Mouse (Mus musculus) testis, adult 2 months (tissue): Measurements from ENCODE around the gene Prkce. TPM values are rescaled to one million over a fixed set of nuclear protein-coding genes. Genes with fewer than 3 reads are reported as not detected.

Experiments used
- H3K27ac ChIP-seq: fragments of 200-500 bp; 2 replicates; pipeline ENCODE4 v1.5.1; 2012; ENCODE audit warnings: low read depth, low read length; ENCODE audit not compliant: control insufficient read depth, insufficient read depth
- H3K27me3 ChIP-seq: fragments of 200-500 bp; 2 replicates; pipeline ENCODE4 v1.6.1; 2012; ENCODE audit warnings: mild to moderate bottlenecking, low read length, moderate library complexity; ENCODE audit not compliant: control insufficient read depth, insufficient read depth
- H3K36me3 ChIP-seq: fragments of 200-500 bp; 2 replicates; pipeline ENCODE4 v1.6.1; 2012; ENCODE audit warnings: mild to moderate bottlenecking, low read length; ENCODE audit not compliant: control insufficient read depth, insufficient read depth
- H3K4me1 ChIP-seq: fragments of 200-500 bp; 2 replicates; pipeline ENCODE4 v1.6.1; 2012; ENCODE audit warnings: low read length; ENCODE audit not compliant: control insufficient read depth, insufficient read depth
- H3K4me3 ChIP-seq: fragments of 200-500 bp; 2 replicates; pipeline ENCODE4 v1.5.1; 2012; ENCODE audit warnings: low read depth, mild to moderate bottlenecking, low read length, moderate library complexity, mixed read lengths; ENCODE audit not compliant: control insufficient read depth
- CTCF ChIP-seq: fragments of 200-500 bp; IDR thresholded peaks from 2 replicates; pipeline ENCODE4 v1.5.1; 2012; ENCODE audit warnings: low read depth, mild to moderate bottlenecking, inconsistent platforms, low read length, moderate library complexity; ENCODE audit not compliant: control insufficient read depth, insufficient read depth, insufficient replicate concordance
- POLR2A ChIP-seq: fragments of 200-500 bp; IDR thresholded peaks from 2 replicates; pipeline ENCODE4 v1.6.1; 2012; ENCODE audit warnings: low read depth, mild to moderate bottlenecking, inconsistent platforms, low read length, moderate library complexity; ENCODE audit not compliant: control insufficient read depth
- polyA plus RNA-seq: library from polyadenylated mRNA; depleted of rRNA; stranded (reverse); fragments of >200 nt; gene quantifications from 2 replicates; pipeline ENCODE4 v1.2.3, GENCODE M21; 2012

Gene Prkce
- polyA plus RNA-seq, 1 experiment, result 1.2 TPM

DNA sequence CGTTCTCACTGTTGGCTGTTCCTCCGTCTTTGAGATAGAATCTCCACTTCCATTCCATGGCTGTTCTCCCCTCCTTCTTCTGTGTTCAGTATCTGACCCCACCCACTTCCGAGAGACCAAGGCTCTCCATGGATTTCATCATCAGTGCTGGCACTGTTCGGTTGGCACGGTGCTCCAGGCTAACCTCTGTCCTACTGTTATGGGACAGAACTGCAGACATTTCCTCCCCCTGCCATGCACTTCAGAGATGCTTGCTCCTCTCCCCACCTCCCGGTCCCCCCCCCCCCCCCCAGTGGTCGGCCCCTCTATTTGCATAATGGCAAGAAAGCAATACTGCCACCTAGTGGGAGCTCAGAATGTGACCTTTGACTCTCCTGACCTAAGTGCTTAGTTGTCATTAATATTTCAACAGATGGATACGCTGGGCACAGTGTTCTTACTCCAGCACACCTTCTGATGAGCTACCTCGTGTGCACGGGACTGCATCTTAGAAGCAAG, 125.7 kb downstream of the Prkce start:
- Histone ChIP-seq H3K36me3 (no peaks in the 10 kb centered on the region), H3K4me1 (peaks cover 5% of the 10 kb centered on the region), H3K27ac (no peak overlapping the region), H3K4me3 (no peak overlapping the region), H3K27me3 (no peaks in the 10 kb centered on the region)
- TF ChIP-seq CTCF (peak; percentile 35; the same call in 1 of the 2 replicates), POLR2A (no peak)

DNA sequence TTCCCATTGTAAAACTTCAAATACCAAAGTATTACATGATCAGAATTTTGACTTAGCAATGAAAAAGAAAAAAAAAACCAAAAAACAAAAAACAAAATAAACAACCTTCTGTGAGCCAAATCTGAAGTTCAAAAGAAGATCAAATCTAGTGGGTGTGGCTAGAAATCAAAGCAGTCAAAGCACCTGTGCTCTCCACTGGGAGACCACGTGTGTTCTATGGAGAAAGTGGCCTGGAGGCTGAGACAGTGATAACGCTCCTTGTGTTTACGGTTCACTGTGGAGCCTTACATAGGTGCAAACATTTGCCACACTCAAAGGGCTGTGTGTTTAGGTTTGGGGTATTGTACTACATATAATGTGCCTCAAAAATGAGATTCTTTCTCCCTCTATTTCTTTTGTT, 132.0 kb downstream of the Prkce start:
- no peaks in the 10 kb centered on the region for H3K36me3 ChIP-seq
- H3K27ac ChIP-seq, result no peak overlapping the region
- no peak overlapping the region for H3K4me3 ChIP-seq
- TF ChIP-seq CTCF (no peak), POLR2A (no peak)
- H3K4me1 ChIP-seq, result peaks cover 4% of the 10 kb centered on the region
- no peaks in the 10 kb centered on the region for H3K27me3 ChIP-seq

DNA sequence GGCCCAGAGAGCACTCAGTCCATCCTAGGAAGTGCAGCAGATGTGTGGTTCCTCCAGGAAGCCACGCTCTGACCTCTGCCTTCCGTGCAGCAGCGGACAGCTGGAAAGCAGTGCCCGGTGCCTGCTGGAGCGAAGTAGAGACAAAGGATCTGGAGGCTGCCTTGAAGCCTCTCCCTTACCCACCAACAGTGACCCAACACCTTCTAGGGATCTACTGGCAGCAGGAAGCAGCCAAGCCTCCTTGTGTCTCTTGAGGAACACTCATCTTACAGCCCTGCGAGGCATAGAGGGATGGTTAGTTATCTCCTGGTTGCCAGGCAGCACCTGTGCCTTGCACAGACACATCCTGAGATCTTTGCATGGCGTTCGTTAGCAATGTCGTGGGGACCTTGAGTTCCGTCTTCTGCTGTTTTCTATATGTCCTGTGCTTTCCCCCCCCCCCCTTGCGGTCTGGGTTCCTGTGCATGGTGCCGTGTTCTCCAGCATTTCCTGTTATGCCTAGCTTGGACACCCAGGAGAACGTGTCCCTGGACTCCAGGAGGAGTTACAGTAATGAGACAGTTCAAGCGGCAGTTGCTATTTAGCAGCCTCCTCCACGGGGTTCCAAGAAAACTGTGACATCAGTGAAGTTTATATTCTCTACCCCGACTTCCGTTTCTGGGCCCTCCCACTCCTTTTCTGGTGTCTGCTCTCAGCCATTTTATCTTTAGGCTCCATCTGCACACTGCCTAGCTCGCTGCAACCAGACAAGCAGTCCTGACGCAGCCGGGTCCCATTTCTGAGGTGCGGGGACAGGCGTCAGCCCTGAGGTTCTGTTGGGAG, 133.4 kb downstream of the Prkce start:
- H3K4me1 ChIP-seq, result peaks cover 4% of the 10 kb centered on the region
- no peak overlapping the region for H3K27ac ChIP-seq

DNA sequence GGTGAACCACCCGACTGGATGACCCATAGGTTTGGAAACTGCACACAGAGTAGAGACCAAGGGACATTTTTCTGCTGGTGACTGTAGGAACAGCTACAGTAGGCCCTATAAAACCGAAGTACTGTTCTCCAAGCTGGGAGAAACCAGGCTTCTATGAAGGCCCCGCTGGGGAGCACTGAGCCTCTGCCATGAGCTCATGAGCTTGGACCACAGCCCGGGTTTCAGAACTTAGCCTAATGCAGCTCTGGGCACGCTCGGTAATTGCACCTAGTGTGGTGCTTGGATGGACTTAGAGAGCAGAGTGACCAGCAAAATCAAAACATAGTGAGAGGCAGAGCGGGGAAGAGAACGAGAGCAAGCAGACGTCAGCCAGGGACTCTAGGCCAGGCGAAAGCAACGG, 134.7 kb downstream of the Prkce start:
- Histone ChIP-seq H3K27me3 (no peaks in the 10 kb centered on the region), H3K36me3 (no peaks in the 10 kb centered on the region), H3K27ac (no peak overlapping the region), H3K4me1 (peaks cover 4% of the 10 kb centered on the region), H3K4me3 (no peak overlapping the region)
- no peak for TF ChIP-seq CTCF
- TF ChIP-seq POLR2A, result no peak

More for the DNA sequence above, 133.4 kb downstream of the Prkce start:
- H3K27me3 ChIP-seq, result no peaks in the 10 kb centered on the region
- no peak for TF ChIP-seq POLR2A
- no peak for TF ChIP-seq CTCF
- no peaks in the 10 kb centered on the region for H3K36me3 ChIP-seq
- no peak overlapping the region for H3K4me3 ChIP-seq

DNA sequence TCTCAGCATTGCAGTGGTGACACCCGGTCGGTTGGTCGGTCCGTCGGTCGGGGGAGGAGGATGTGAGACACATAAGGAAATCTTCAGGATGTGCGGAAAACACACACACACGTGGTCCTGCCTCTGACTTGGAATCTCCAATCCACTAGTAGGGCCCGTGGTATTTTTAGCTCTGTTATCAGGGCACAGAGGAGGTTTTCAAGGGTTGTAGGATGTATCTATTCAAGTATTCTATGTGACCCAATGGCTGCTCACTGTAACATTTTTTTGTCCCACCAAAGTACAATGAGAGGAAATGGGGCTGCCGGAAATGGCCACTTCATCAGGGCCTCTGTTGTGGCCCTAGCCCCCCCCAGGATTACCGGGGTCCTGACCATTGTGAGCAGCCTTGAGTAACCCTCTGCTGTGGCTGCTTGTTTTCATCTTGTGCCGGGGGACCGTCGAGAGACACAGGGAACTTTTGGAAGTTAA, 135.3 kb downstream of the Prkce start:
- H3K4me3 ChIP-seq, result no peak overlapping the region
- H3K27ac ChIP-seq, result no peak overlapping the region
- H3K36me3 ChIP-seq, result no peaks in the 10 kb centered on the region
- no peaks in the 10 kb centered on the region for H3K27me3 ChIP-seq
- peaks cover 4% of the 10 kb centered on the region for H3K4me1 ChIP-seq
- TF ChIP-seq CTCF (no peak), POLR2A (no peak)

DNA sequence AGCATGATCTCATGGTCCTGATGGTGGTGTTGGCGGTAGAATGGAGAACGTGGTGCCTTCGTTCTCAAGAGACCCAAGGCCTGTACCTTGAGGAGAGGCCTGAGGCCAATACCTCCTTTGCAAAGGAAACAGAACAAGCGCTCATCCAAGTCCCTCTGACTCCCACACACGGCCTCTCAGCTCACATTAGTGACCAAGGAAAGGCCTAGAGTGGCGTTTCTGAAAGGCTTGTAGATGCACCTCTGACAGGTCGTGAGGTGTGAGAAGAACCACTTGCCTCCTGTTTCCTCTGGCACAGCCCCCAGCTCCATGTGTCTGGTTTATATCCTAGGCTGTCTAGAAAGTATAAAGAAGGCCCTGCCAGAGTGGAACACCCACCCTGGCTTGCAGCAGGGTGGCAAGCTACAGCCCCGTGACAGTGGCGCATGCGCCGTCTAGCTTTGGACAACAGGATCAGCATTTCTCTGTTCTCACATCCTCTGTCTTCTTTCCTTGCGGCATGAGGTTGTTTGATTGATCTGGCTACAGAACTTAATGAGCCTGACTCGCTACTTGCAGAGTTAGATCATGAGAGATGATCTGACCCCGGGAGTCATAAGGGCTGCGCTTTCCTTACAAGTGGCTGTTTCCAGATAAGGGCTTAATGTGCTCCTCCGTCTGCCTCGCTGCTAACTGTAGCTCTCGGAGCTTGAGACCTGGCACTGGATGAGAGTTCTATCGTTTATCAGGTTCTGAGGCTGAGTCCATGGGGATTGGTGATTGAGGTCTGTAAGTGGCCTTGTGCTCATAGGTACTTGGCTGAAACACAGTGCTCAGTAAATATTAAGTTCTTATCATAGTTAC, 136.0 kb downstream of the Prkce start:
- Histone ChIP-seq H3K4me1 (peaks cover 4% of the 10 kb centered on the region), H3K27ac (no peak overlapping the region), H3K27me3 (no peaks in the 10 kb centered on the region), H3K36me3 (no peaks in the 10 kb centered on the region), H3K4me3 (no peak overlapping the region)
- no peak for TF ChIP-seq CTCF
- TF ChIP-seq POLR2A, result no peak

DNA sequence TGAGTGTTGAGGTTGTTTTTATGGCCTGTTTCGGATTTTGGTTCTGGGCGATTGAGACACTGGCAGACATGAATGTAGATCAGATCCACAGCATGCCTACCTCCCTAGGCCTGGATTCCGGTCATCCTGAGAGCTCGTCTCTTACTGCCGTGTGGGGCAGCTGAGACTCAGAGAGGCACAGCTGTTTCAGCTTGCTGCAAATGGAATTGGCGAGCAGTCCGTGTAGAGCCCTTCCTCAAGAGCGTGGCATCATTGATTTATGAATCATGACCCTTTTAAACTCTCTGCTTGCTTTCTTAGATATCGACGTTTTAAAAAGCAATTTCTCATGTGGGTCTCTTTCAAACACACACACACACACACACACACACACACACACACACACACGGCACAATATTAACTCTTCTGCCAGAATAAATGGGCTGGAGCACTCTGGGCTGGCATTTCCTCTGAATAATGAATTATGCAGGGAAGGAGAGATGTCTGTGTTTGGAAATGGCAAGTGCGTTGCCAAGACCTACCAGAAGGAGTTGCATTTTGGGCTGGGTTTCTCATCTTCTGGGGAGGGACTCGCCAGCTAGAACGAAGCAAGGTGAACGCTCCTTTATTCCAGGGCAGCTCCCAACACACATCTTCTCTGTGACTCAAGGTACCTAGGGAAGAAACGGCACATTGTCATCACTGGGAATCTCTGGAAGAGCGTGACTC, 137.5 kb downstream of the Prkce start:
- Histone ChIP-seq H3K36me3 (no peaks in the 10 kb centered on the region), H3K4me3 (no peak overlapping the region), H3K27ac (no peak overlapping the region), H3K4me1 (peaks cover 4% of the 10 kb centered on the region), H3K27me3 (no peaks in the 10 kb centered on the region)
- no peak for TF ChIP-seq POLR2A
- TF ChIP-seq CTCF, result no peak
